Mouse (Mus musculus) liver, adult (tissue): ENCODE data around the gene Trmt1.

ENCODE experiments used
- GATA4 ChIP-seq: IDR thresholded peaks from 2 replicates; pipeline ENCODE4 v1.6.1; 2014; ENCODE audit warnings: mild to moderate bottlenecking, low read length; ENCODE audit not compliant: insufficient replicate concordance

Gene Trmt1

GRCm38 (mm10) chr8:84711312-84711711, 25.2 kb downstream of the Trmt1 start:
- TF ChIP-seq GATA4, result no peak

- TF ChIP-seq GATA4, result no peak
Measured at GRCm38 (mm10) chr8:84711933-84712758, 26.0 kb downstream of the Trmt1 start.

- no peak for TF ChIP-seq GATA4
Measured at GRCm38 (mm10) chr8:84712759-84713120, 26.6 kb downstream of the Trmt1 start.

- TF ChIP-seq GATA4, result no peak
Measured at GRCm38 (mm10) chr8:84713381-84713780, 27.3 kb downstream of the Trmt1 start.

- no peak for TF ChIP-seq GATA4
Measured at GRCm38 (mm10) chr8:84714161-84714560, 28.1 kb downstream of the Trmt1 start.

- no peak for TF ChIP-seq GATA4
Measured at GRCm38 (mm10) chr8:84715893-84716468, 29.9 kb downstream of the Trmt1 start.

GRCm38 (mm10) chr8:84716790-84717189, 30.7 kb downstream of the Trmt1 start:
- TF ChIP-seq GATA4, result no peak

GRCm38 (mm10) chr8:84718476-84718875, 32.4 kb downstream of the Trmt1 start:
- no peak for TF ChIP-seq GATA4

- TF ChIP-seq GATA4, result no peak
Measured at GRCm38 (mm10) chr8:84718959-84719690, 33.0 kb downstream of the Trmt1 start.

- no peak for TF ChIP-seq GATA4
Measured at GRCm38 (mm10) chr8:84722530-84722849, 36.4 kb downstream of the Trmt1 start.

- TF ChIP-seq GATA4, result no peak
Measured at GRCm38 (mm10) chr8:84722850-84723570, 36.9 kb downstream of the Trmt1 start, which contains the start of gene G430095P16Rik. G430095P16Rik (plus strand) TSS chr8:84723007.

GRCm38 (mm10) chr8:84723571-84723900, 37.4 kb downstream of the Trmt1 start:
- TF ChIP-seq GATA4, result no peak

- TF ChIP-seq GATA4, result no peak
Measured at GRCm38 (mm10) chr8:84724683-84725082, 38.6 kb downstream of the Trmt1 start.

GRCm38 (mm10) chr8:84725246-84725940, 39.3 kb downstream of the Trmt1 start:
- TF ChIP-seq GATA4, result no peak

- no peak for TF ChIP-seq GATA4
Measured at GRCm38 (mm10) chr8:84725941-84726259, 39.8 kb downstream of the Trmt1 start.
